Mouse (Mus musculus): ENCODE results near the gene Hdac10.

Hdac10 gene

DNA sequence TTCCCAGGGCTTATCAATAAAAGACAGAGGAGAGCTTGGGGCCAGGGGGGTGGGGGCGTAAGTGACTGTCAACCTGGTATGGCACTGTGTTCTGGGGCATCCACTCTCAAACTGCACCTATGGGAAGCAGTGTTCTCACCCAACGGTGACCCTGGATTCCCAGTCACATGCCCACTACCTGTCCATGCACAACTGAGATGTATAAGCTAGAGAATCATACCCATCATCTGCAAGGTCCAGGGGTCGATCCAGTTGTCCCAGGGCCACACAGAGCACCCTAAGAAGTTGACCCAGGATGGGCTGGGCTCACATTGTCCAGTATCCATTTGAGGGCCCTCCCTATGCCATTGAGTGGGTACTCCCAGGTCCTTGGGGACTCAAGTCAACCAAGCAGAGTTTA, 4.2 kb downstream of the Hdac10 start:
- DNase-seq (ENCODE audit: low spot score in 2 of 2): no peak

DNA sequence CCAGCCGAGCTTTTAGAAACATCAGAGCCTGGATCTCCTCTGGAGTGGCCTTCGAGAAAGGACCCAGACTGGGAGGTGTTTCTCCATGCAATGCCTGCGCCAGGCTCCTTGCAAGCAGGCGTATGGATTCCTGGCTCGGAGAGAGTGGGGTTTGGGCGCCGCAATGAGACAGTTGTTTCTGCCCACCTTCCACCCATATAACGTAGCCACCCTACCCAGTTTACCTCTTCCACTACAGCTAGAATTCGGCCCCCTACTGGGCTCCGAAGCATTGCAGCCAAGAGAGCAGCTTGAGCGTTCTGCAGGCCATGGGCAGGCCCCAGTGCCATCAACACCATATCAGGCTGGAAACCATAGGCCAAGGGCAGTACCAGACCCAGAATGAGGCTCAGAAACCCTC, 4.9 kb downstream of the Hdac10 start:
- no peak for DNase-seq (ENCODE audit: low spot score in 2 of 2)

DNA sequence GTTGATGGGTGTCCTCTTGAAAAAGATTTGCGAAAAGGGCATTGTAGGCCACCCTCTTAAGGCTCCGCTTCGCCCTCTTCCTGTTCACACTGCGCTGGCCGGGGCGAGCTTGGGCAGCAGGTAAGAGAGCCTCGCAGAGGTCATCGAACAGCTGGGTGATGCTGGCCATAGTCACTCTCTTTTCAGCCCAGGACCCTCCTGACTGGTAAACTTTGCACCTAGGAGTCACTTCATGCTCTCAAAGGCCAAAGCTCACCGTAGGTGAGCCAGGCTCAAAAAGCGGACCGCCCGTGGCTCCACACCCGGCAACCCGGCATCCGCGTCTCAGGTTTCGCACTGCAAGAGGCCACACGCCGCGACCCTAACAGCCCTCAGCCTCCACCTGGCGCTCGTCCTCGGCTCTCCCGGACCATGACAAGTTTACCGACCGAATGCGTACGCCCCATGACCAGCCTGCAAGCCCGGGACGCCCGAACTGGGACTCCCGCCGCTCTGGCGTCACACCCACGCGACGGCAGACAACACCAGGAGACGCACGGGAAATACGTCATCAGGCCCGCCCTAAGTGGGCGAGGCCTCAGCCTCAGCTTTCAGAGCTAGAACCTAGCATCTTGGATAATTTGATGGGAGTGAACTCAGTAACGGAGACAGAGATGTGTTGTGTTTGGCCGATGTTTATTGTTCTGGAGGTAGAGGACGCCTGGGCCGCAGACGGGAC, 5.7 kb downstream of the Hdac10 start, which contains the start of gene Tubgcp6:
Tubgcp6 (minus strand) TSS at position 464 of the 718 bp plus-strand sequence.
- DNase-seq (ENCODE audit: low spot score in 2 of 2): peak; percentile 88 to 96

DNA sequence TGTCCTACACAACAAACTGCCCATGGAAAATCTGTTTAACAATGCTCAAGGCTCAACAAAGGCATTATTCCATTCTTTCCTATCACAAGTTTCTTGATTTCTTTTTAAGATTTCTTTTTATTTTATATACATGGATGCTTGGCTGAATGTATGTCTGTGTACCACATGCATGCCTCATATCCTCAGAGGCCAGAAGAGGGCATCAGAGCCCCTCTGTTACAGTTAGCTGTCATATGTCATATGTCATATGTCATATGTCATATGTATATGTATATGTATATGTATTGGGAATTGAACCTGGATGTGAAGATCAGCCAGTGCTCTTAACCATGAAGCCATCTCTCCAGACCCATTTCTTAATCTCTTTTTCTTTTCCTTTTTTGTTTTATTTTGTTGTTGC, 10.5 kb downstream of the Hdac10 start:
- DNase-seq (ENCODE audit: low spot score in 2 of 2): no peak

DNA sequence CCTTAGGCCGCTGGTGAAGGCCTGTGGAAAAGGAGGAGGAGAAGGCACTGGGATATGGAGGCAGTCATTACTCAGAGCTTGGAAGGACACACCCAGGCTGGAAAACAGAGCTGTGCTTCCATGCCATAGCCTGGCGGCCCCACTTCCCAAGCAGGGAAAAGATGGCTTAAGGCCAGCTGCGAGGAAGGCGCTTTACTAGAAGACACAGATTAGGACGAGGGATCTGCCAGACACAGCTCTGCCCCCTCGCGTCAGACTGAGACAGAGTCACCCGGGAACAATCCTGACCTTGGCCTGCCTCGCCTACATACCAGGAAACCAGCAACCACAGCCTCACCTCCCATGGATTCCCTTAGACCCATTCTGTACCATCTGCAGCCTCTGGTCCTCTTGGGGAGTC, 18.4 kb downstream of the Hdac10 start:
- DNase-seq (ENCODE audit: low spot score in 2 of 2): no peak

GRCm38 (mm10) chr15:89106976-89107375, 21.5 kb downstream of the Hdac10 start:
- DNase-seq (ENCODE audit: low spot score in 2 of 2): no peak

- DNase-seq (ENCODE audit: low spot score in 2 of 2): no peak
These were observed 22.4 kb downstream of the Hdac10 start for GRCm38 (mm10) chr15:89106073-89106472.

GRCm38 (mm10) chr15:89104425-89104824, 24.1 kb downstream of the Hdac10 start:
- DNase-seq (ENCODE audit: low spot score in 2 of 2): no peak

DNA sequence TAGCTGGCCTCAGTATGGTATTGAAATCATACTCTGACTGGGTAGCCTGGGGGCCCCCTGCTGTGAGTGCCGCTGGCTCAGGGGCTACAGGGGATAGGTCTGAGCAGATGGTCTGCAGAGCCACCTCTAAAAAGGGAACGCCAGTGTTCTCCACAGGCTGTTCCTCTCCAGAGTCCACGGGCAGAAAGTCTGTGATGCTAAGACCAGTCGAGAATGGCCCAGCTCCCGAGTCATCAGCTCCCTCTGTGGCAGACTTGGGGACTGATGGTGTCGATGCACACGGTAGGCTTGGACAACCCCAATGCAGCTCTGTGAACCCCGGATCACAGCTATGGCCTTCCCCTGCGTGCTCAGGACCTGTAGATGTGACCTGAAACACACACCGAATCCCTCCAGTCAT, 24.6 kb downstream of the Hdac10 start:
- DNase-seq (ENCODE audit: low spot score in 2 of 2): no peak

GRCm38 (mm10) chr15:89102646-89103045, 25.9 kb downstream of the Hdac10 start:
- DNase-seq (ENCODE audit: low spot score in 2 of 2): no peak

DNA sequence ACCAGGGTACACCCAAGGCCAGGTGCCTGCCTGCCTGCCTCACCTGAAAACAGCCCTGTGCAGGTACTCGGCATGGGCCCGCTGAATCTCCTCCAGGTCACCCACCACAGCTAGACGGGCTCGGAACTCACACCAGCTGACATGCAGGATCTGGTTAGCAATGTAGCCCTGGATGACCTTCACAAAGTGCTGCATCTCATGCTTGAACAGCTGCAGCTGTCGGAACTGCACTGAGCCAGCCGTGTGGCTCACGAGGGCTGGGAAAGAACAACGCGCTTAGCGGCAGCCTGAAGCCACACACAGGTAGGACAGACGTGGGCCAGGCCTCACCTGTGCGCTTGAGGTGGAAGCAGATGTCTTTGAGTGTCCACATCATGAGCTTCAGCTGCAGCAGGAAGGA, 27.7 kb downstream of the Hdac10 start:
- DNase-seq (ENCODE audit: low spot score in 2 of 2): no peak

DNA sequence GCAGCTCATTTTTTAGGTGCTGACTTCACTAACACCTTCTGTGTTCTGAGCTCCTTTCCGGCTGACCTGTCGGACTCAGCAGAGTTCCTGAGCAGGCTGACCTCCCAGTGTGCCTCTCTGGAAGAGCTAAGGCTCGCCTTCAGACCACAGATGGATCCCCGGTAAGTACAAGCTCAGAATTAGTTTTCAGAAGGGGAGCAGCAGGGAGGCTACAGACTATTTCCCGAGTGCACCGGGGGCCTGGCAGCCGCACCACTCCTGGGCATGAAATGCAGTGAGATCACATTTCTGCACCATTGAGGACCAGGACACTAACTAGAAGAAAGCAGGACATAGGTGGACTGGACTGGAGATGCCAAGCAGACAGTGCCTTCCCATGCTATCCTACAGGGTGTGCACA, 29.9 kb downstream of the Hdac10 start:
- no peak for DNase-seq (ENCODE audit: low spot score in 2 of 2)

GRCm38 (mm10) chr15:89097450-89097849, 31.1 kb downstream of the Hdac10 start:
- DNase-seq (ENCODE audit: low spot score in 2 of 2): no peak

- no peak for DNase-seq (ENCODE audit: low spot score in 2 of 2)
These were observed 36.3 kb downstream of the Hdac10 start for GRCm38 (mm10) chr15:89092181-89092580.

GRCm38 (mm10) chr15:89090662-89091061, 37.8 kb downstream of the Hdac10 start:
- DNase-seq (ENCODE audit: low spot score in 2 of 2): no peak

DNA sequence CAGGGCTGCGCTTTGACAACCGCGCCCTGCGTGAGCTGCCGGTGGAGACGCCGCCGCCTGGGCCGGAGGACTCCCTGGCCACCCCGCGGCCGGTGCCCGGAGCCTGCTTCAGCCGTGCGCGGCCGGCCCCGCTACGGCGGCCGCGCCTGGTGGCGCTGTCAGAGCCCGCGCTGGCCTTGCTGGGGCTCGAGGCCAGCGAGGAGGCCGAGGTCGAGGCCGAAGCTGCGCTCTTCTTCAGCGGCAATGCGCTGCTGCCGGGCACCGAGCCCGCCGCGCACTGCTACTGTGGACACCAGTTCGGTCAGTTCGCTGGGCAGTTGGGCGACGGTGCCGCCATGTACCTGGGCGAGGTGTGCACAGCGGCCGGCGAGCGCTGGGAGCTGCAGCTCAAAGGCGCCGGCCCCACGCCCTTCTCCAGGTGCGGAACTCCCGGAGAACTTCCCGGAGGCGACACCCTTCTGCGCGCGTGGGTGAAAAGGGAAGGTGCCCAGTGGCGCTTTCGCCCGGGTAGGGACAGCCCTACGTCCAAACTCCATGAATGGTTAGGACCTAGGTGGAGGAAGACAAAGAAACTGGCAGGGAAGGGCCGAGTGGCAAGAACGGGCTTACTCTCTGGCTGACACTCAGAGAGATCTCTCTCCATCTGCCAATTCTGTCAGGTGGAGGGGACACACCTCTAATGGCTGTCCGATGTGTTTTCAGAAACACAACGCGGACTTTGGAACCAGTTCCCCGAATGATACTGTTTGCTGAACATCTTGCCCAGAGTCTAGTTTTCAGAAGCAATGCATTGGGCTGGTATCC, 39.0 kb downstream of the Hdac10 start:
- DNase-seq (ENCODE audit: low spot score in 2 of 2): no peak

GRCm38 (mm10) chr15:89088607-89089247, 39.8 kb downstream of the Hdac10 start, which contains the start of gene Selenoo:
Gene Selenoo (plus strand): TSS chr15:89089084.
- DNase-seq (ENCODE audit: low spot score in 2 of 2): peak; percentile 73 to 79

DNA sequence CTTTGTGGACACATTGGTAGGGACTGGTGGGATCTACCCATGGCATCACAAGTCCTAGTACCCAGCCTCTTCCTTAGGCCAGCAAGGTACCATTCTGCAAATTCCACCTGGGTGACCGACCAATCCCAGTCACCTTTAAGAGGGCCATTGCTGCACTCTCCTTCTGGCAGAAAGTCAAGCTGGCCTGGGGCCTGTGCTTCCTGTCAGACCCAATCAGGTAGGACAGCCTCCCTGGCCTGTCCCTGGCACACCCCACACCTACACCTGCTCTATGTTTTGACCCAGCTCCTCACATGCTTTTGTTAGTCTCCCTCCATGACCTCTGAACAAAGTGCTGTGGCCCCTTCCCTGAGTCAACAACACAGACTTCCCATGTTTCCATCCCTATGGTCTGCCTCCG, 43.7 kb downstream of the Hdac10 start:
- DNase-seq (ENCODE audit: low spot score in 2 of 2): no peak

- no peak for DNase-seq (ENCODE audit: low spot score in 2 of 2)
These were observed 44.6 kb downstream of the Hdac10 start for GRCm38 (mm10) chr15:89083906-89084305.

- DNase-seq (ENCODE audit: low spot score in 2 of 2): peak; percentile 48 to 62
These were observed 50.2 kb downstream of the Hdac10 start for GRCm38 (mm10) chr15:89078208-89078836.

- DNase-seq (ENCODE audit: low spot score in 2 of 2): peak; percentile 21 to 26
These were observed 52.3 kb downstream of the Hdac10 start for GRCm38 (mm10) chr15:89076156-89076731.
